Mouse (Mus musculus) heart, embryonic 14.5 days (tissue): ENCODE data around the gene Vps13c. TPM values are rescaled to one million over a fixed set of nuclear protein-coding genes. Genes with fewer than 3 reads are reported as not detected.

Experiments used
- ATAC-seq: fragments of 200-750 bp; cut with Nextera tagmentation; 2 replicates; pipeline ENCODE4 v1.8.0; 2017; ENCODE audit warnings: low read depth, moderate TSS enrichment; ENCODE audit not compliant: insufficient number of reproducible peaks, insufficient read depth, low FRiP score
- H3K27ac ChIP-seq, 2 experiments: fragments of 200-500 bp in 1 of 2; fragments of 300-500 bp in 1 of 2; sonication (generic) in 1 of 2; replicated peaks in 1 of 2; 2 replicates each; pipeline ENCODE4 v1.5.1; 2012 to 2014; ENCODE audit warnings: low read depth in 2 of 2, low read length in 2 of 2, control low read depth in 1 of 2, mild to moderate bottlenecking in 1 of 2, mixed read lengths in 1 of 2; ENCODE audit not compliant: control insufficient read depth in 1 of 2, insufficient read depth in 1 of 2
- H3K27me3 ChIP-seq: fragments of 300-500 bp; sonication (generic); 2 replicates; pipeline ENCODE4 v1.6.1; 2014; ENCODE audit warnings: mild to moderate bottlenecking, low read length, control low read depth; ENCODE audit not compliant: control insufficient read depth, insufficient read depth
- H3K36me3 ChIP-seq: fragments of 300-500 bp; sonication (generic); 2 replicates; pipeline ENCODE4 v1.6.1; 2014; ENCODE audit warnings: mild to moderate bottlenecking, control low read depth, low read length, mixed read lengths; ENCODE audit not compliant: control insufficient read depth, insufficient read depth
- H3K4me1 ChIP-seq, 2 experiments: fragments of 200-500 bp in 1 of 2; fragments of 300-500 bp in 1 of 2; sonication (generic) in 1 of 2; 2 replicates each; pipeline ENCODE4 v1.6.1; 2012 to 2014; ENCODE audit warnings: low read length in 2 of 2, control low read depth in 1 of 2, mixed read lengths in 1 of 2; ENCODE audit not compliant: control insufficient read depth in 2 of 2, insufficient read depth in 2 of 2
- H3K4me2 ChIP-seq: fragments of 300-500 bp; sonication (generic); 2 replicates; pipeline ENCODE4 v1.6.1; 2014; ENCODE audit warnings: mild to moderate bottlenecking, low read length
- H3K4me3 ChIP-seq, 2 experiments: fragments of 200-500 bp in 1 of 2; fragments of 300-500 bp in 1 of 2; sonication (generic) in 1 of 2; 2 replicates each; pipeline ENCODE4 v1.5.1; 2012 to 2014; ENCODE audit warnings: low read length in 2 of 2, mild to moderate bottlenecking in 2 of 2, control low read depth in 1 of 2, low read depth in 1 of 2, moderate library complexity in 1 of 2; ENCODE audit not compliant: control insufficient read depth in 1 of 2, insufficient read depth in 1 of 2
- H3K9ac ChIP-seq: fragments of 300-500 bp; sonication (generic); 2 replicates; pipeline ENCODE4 v1.6.1; 2014; ENCODE audit warnings: mild to moderate bottlenecking, low read length
- H3K9me3 ChIP-seq: fragments of 300-500 bp; sonication (generic); 2 replicates; pipeline ENCODE4 v1.6.1; 2016; ENCODE audit warnings: low read length, control low read depth; ENCODE audit not compliant: control insufficient read depth
- WGBS: fragments of 180-500 bp; shearing (Covaris S2); extraction: QIAGEN DNeasy Blood & Tissue Kit; methylation state at CpG from one replicate; pipeline ENCODE4 v1.1.7; 2014; 5-methylcytosine and 5-hydroxymethylcytosine counted together
- polyA plus RNA-seq: library from polyadenylated mRNA; unstranded; fragments of >200 nt; fragmentation: Nextera tagmentation; extraction: Ambion mirVana; gene quantifications from 2 replicates; pipeline ENCODE4 v1.2.1, GENCODE M21; 2014

Vps13c gene
- polyA plus RNA-seq, 1 experiment from 2014 or later = 7.1 TPM

- peaks cover 42% of the 10 kb centered on the region for H3K36me3 ChIP-seq
- no peak overlapping the region for H3K27ac ChIP-seq
- ATAC-seq = no peak
- 87% methylated on average over 9 of the region's 9 CpGs for WGBS
- no peaks in the 10 kb centered on the region for H3K9me3 ChIP-seq
- H3K4me2 ChIP-seq = no peak overlapping the region
- H3K4me3 ChIP-seq = no peak overlapping the region
- no peaks in the 10 kb centered on the region for H3K27me3 ChIP-seq
- no peaks in the 10 kb centered on the region for H3K4me1 ChIP-seq
- no peak overlapping the region for H3K9ac ChIP-seq
Observed at GRCm38 (mm10) chr9:67975491-67975890, 135.3 kb downstream of the Vps13c start.

GRCm38 (mm10) chr9:68006566-68006965, 166.4 kb downstream of the Vps13c start:
- Histone ChIP-seq H3K27me3 (no peaks in the 10 kb centered on the region), H3K36me3 (no peaks in the 10 kb centered on the region), H3K4me2 (no peak overlapping the region), H3K9me3 (no peaks in the 10 kb centered on the region), H3K27ac (no peak overlapping the region), H3K4me1 (no peaks in the 10 kb centered on the region), H3K4me3 (no peak overlapping the region), H3K9ac (no peak overlapping the region)
- WGBS = 90% methylated on average over 7 of the region's 7 CpGs
- ATAC-seq = no peak

GRCm38 (mm10) chr9:68014991-68015396, 174.8 kb downstream of the Vps13c start:
- H3K4me1 ChIP-seq = no peaks in the 10 kb centered on the region
- H3K36me3 ChIP-seq = no peaks in the 10 kb centered on the region
- no peak overlapping the region for H3K4me3 ChIP-seq
- peak; percentile 49; the same call in 1 of the 2 replicates for ATAC-seq
- no peaks in the 10 kb centered on the region for H3K9me3 ChIP-seq
- H3K9ac ChIP-seq = 0 out of 2 replicates have a peak overlapping the region, but pooled peaks have one; percentile 28
- H3K27me3 ChIP-seq = 0 out of 2 replicates have a peak, but pooled peaks cover 4% of the 10 kb centered on the region
- no peak overlapping the region for H3K27ac ChIP-seq
- H3K4me2 ChIP-seq = 0 out of 2 replicates have a peak overlapping the region, but pooled peaks have one; percentile 26
- 7% methylated on average over 11 of the region's 11 CpGs for WGBS

- 45% methylated on average over 5 of the region's 5 CpGs for WGBS
- no peak for ATAC-seq
- H3K27me3 ChIP-seq = 0 out of 2 replicates have a peak, but pooled peaks cover 4% of the 10 kb centered on the region
- no peak overlapping the region for H3K4me3 ChIP-seq
- H3K9me3 ChIP-seq = no peaks in the 10 kb centered on the region
- no peaks in the 10 kb centered on the region for H3K36me3 ChIP-seq
- no peaks in the 10 kb centered on the region for H3K4me1 ChIP-seq
- H3K27ac ChIP-seq = no peak overlapping the region
- H3K9ac ChIP-seq = no peak overlapping the region
- H3K4me2 ChIP-seq = no peak overlapping the region
Observed at GRCm38 (mm10) chr9:68016255-68016954, 176.2 kb downstream of the Vps13c start.

GRCm38 (mm10) chr9:68020776-68021365, 180.7 kb downstream of the Vps13c start:
- Histone ChIP-seq H3K36me3 (no peaks in the 10 kb centered on the region), H3K4me2 (no peak overlapping the region), H3K27me3 (0 out of 2 replicates have a peak, but pooled peaks cover 4% of the 10 kb centered on the region), H3K4me3 (no peak overlapping the region), H3K4me1 (no peaks in the 10 kb centered on the region), H3K9me3 (no peaks in the 10 kb centered on the region), H3K27ac (no peak overlapping the region), H3K9ac (no peak overlapping the region)
- WGBS = 74% methylated on average over 8 of the region's 8 CpGs
- no peak for ATAC-seq

- H3K4me3 ChIP-seq = no peak overlapping the region
- H3K9me3 ChIP-seq = no peaks in the 10 kb centered on the region
- WGBS = 75% methylated on average over 9 of the region's 9 CpGs
- no peaks in the 10 kb centered on the region for H3K4me1 ChIP-seq
- ATAC-seq = no peak
- no peak overlapping the region for H3K27ac ChIP-seq
- H3K4me2 ChIP-seq = no peak overlapping the region
- no peaks in the 10 kb centered on the region for H3K27me3 ChIP-seq
- no peak overlapping the region for H3K9ac ChIP-seq
- H3K36me3 ChIP-seq = no peaks in the 10 kb centered on the region
Observed at GRCm38 (mm10) chr9:68022311-68023043, 182.3 kb downstream of the Vps13c start.

GRCm38 (mm10) chr9:68028631-68029030, 188.4 kb downstream of the Vps13c start:
- no peaks in the 10 kb centered on the region for H3K9me3 ChIP-seq
- H3K9ac ChIP-seq = no peak overlapping the region
- H3K4me1 ChIP-seq = no peaks in the 10 kb centered on the region; a peak in 1 of 4 replicates
- H3K4me2 ChIP-seq = no peak overlapping the region
- 36% methylated on average over 4 of the region's 4 CpGs for WGBS
- no peaks in the 10 kb centered on the region for H3K27me3 ChIP-seq
- no peak for ATAC-seq
- no peak overlapping the region for H3K4me3 ChIP-seq
- H3K27ac ChIP-seq = no peak overlapping the region
- H3K36me3 ChIP-seq = no peaks in the 10 kb centered on the region
